Mouse (Mus musculus): ENCODE data around the gene Mst1. TPM values are rescaled to one million over a fixed set of nuclear protein-coding genes. Genes with fewer than 3 reads are reported as not detected.

The Mst1 gene
- polyA plus RNA-seq, 1 experiment = 6.2 TPM

DNA sequence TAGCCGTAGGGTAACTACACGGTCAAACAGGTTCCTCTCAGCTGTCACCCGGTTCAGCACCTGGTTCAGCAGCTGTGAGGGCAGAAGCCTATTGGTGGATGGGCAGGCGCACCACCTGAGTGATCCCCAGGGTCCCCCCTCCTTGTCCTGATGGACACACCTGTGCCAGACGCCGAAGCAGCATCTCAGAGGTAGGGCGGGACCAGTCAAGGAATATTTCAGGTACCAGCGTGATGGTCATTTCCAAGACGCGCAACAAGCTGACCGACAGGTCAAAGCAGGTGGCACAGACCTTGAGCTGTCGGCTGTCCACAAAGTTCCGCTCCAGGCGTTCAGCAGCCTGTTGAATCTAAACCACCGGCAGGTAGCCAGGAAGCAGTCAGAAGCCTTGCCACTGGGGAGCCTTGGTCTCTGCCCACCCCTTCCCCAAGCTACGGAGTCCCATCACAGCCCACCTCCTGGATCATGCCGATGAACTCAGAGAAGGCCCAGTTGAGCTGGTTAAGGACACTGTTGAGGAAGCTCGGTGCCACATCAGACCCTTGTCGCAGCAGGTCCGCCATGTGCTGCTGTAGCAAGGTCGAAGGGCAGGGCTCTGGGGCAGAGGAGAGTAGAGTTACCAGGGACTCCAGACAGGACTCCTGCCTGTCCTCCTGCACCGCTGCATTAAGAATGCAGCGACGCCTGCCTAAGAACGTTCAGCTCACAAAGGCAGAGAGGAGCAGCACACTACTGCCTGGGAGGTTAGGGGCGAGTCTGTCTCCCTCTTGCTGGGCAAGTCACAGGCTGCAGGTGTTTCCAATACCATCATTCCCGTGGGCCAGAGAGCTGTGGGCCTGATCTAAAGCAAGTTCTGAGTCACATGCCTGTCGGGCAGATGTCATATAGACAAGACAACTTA, 23.6 kb upstream of the Mst1 start:
- no peak for DNase-seq (ENCODE audit: low spot score)

DNA sequence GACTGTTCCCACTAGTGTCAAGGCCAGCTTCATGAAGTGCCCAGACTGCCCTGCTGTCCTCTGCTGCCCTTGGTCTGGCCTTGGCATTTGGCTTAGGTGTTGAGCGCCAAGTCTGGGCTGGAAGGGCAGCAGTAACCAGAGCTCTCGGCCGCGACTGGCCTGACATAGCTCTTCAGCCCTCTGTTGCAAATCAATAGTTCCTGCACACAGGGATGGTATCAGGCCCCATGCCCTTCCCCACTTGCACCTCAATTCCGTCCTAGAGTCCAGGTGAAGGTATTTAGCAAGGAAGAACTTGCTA, 23.0 kb upstream of the Mst1 start:
- DNase-seq (ENCODE audit: low spot score) = no peak

DNA sequence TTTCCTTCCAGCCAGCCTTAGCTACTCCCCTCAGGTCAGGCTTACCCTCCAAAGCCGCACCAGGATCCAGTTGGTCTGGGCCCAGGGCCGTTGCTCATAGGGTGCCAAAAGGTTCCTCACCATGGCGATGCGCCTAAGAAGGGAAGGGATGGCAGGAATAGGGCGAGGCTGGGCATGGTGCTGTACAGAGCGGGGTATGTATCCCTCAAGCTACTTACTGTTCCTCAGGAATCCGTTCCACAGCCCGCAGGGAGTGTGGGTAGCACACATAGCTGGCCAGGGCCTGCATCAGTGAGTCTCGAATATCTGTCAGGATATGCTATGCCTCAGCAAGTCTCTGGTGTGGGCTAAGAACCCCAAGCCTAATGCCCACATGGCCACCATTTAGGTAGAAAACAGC, 21.9 kb upstream of the Mst1 start:
- no peak for DNase-seq (ENCODE audit: low spot score)

DNA sequence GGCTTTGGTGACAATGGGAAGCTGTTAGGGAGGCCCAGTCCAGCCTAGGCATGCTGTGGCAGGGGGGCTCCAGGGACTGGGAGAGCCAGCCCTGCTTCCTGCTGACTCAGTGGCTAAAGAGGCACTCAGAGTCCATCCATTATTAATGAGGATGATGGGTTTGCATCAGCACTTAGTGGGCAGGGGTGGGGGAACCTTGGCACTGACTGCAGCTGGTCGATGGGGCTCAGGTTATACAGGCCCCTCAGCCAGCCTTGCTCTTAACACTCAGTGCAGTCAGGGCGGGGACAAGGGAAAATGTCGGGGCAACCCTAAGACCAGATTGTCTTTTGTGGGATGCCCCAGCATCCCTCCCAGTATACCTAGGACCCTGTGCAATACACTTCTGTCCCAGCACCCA, 18.1 kb upstream of the Mst1 start:
- DNase-seq (ENCODE audit: low spot score) = no peak

DNA sequence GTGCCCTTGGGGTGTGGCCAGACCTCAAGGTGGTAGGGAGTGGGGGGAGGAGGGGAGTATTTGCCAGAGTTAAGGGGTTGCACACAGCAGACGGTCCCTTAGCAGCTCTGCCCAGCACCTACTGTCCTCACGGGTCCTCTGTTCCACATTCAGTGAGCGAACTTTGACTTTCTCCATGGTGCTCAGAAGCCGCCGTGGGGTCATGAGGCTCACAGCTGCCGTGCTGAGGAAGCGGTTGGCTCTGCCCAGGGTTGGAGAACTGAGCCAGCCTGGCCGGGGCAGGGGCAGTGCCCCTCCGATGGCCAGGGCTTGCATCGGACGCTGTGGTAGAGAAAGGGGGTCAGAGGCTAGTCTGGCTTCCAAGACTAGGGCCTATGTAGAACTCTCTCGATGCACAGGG, 16.9 kb upstream of the Mst1 start:
- no peak for DNase-seq (ENCODE audit: low spot score)

DNA sequence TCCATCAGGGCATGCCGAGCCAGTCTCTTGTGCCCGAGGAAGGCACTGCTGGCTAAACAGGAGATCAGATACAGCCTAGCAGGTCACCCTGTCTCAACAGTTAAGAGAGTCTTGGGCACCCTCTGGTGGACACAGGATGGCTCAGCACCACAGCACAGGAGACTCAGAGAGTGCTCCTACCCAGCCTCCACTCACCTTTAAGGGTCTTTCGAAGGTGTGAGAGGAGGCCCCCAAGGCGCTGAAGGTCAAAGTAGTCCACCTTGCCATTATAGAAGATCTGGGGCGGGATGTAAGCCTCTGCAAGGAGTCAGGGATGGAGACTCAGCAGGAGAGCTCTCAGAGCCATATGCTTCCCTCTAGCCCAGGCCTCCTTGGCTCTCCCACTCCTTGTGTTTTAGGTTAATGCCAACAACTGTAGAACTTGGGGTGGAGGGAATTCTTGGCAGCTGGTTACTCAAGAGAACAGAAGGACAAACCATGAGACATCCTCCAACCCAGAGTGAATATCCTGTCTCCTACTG, 14.7 kb upstream of the Mst1 start:
- DNase-seq (ENCODE audit: low spot score) = no peak

DNA sequence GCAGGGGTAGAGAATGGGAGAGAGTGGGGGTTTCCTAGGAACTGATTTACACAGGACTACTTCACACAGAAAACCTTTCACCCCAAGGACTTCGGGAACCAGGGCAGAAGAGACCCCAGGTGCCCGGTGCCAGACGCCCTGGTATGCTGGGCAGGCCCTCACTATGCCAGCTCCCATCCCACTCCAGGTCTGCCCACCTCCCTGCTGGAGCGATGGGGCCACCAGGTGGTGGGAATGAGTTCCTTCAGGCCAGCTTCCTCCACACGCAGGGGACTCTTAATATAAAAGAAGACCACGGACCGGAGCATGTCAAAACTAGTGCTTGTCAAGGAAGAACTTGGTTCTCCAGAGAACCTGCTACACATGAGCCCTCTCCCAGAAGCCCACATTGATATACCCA, 13.0 kb upstream of the Mst1 start:
- no peak for DNase-seq (ENCODE audit: low spot score)

DNA sequence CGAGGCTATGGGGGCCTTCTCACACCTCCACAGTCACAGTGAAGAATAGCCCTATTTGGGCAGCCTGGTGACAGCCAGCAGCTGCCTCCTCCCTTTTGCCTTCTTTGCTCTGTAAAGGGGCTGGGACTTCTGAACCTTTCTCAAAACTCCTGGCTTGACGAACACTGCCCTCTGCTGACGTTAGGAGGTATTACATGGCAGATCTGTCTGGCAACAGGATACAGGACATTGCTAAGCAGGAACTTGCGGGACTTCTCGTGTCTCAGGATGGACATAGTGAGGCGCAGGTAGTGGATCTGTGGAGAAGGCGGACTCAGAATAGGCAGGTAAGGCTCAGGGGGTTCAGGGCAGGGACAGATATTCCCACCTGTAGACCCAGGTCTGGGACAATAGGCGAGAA, 12.3 kb upstream of the Mst1 start:
- no peak for DNase-seq (ENCODE audit: low spot score)

DNA sequence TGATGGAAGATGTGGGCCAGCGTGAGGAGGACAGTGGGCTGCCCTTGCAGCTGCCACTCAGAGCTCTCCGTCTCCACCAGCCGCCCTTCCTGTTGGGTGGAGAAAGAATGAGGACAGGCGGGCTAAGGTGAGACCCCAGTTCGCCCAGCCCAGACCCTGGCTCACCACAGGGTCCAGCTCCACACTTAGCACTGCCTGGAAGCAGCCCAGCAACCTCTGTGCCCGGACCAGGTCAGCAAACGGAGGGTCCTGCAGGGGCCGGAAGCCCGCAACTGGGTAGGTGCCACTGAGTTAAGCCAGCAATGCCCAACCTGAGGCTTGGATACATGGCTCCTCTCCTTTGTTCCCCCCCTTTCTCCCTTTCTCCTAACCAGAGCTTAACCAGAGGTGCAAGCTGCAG, 11.2 kb upstream of the Mst1 start:
- DNase-seq (ENCODE audit: low spot score) = no peak

DNA sequence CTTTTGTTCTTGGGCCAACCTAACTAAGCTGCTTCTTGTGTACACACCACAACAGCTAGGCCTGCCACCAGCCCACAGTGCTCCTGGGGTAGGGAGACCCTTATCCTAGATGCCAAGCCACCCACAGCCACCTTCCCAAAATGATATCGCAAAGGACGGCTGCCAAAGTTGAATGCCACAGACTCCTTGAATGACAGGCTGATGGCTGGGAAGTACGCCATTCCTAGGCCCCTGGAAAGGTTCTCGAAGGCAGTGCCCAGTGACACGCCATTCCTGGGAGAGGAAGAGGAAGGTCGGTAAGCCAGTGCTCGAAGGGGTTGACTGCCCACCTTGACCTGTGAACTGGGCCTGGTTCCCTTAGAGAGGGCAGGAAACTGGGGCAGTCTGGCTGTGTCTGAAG, 10.7 kb upstream of the Mst1 start:
- no peak for DNase-seq (ENCODE audit: low spot score)

DNA sequence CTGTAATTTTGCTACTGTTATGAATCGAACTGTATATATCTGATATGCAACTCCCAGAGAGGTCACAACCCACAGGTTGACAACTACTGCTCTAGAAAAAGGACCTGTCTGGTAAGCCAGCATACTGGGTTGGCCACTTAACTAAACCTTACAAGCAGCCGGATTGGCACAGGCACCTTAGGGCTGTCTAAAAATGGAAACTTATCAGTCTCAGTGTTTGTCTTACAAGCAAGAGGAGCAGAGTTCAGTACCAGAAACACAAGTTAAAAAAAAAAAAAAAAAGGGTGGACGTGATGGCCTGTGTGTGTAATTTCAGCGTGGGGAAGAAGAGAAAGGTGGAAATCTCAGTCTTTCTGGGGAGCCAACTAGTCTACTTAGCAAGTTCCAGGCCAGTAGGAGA, 8.4 kb upstream of the Mst1 start:
- DNase-seq (ENCODE audit: low spot score) = no peak

DNA sequence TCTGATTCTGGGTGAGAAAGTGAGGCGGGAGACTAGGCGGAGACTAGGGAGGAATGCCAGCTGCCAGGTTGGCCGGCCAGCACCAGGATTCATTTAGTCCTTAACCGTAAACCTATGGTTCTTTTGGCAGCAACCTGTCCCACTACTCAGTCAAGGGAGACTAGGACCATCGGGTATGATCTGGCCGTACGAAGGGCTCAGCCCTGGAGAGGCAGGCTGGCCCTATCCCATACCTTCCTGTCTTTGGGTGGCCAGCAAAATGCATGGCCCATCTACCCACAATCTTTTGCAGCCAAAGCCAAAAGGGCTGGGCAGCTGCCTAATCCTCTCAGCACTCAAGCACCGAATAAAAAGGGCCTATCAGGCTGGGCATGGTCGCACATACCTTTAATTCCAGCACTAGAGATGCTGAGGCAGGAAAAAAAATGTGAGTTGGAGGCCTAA, 7.7 kb upstream of the Mst1 start:
- DNase-seq (ENCODE audit: low spot score) = no peak

DNA sequence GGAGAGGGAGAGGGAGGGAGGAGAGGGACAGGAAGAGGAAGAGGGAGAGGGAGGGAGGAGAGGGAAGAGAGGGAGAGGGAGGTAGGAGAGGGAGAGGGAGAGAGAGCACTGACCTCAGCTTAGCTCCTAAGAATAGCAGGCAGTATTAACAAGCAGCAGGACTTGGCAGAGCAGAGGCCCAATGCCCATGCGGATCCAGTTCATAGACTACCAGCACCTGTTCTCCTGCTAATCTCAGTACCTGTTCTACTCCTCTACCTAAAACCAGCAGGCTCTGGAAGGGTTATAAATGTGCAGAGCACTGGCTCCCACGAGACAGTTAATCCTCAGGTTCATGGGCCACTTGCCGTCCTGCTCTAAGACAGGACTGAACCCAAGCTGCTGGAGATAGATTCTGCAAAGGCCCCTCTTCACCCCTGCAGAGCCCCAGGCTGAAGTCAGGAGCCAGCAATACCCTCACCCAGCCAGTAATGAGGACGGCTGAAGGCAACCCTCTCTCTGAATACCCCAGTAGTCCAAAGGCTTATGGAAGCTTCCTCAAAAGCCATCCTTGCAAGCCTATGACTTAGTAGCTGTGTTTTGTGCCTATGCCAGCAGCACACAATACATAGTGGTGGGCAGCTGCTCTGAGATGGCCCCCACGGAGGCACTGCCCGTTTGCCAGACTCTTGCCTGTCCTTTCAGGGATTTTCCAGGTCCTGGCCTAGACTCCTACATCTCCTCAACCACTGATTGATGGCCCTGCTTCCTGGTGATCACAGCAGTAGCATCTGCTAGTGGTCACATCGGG, 6.9 kb upstream of the Mst1 start:
- DNase-seq (ENCODE audit: low spot score) = no peak

DNA sequence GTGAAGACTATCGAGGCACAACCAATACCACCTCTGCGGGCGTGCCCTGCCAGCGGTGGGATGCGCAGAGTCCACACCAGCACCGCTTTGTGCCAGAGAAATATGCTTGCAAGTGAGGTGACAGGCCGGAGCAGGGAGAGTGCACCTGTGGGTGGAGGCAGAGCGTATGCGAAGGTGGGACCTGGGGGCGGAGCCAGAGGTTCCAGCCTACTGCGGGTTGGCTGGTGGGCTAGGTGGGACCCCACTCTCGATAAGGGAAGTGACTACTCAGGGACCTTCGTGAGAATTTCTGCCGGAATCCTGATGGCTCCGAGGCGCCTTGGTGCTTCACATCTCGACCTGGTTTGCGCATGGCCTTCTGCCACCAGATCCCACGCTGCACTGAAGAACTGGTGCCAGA, 2.3 kb downstream of the Mst1 start:
- DNase-seq (ENCODE audit: low spot score) = no peak

DNA sequence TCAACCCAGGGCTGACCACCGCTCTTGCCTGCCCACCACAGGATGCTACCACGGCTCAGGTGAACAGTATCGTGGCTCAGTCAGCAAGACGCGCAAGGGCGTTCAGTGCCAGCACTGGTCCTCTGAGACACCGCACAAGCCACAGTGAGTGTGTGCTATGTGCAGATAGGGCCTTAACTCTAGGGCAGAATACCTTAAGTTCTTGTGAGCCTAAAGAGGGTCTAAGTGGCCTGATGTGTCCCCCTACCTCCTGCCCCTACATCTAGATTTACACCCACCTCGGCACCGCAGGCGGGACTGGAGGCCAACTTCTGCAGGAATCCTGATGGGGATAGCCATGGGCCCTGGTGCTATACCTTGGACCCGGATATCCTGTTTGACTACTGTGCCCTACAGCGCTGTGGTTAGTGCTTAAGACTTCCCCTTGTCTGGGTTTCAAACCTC, 2.8 kb downstream of the Mst1 start, which contains the start of gene Rnf123:
Gene Rnf123, minus strand, starts transcription at position 359 of the 444 bp plus-strand sequence.
- DNase-seq (ENCODE audit: low spot score) = no peak

DNA sequence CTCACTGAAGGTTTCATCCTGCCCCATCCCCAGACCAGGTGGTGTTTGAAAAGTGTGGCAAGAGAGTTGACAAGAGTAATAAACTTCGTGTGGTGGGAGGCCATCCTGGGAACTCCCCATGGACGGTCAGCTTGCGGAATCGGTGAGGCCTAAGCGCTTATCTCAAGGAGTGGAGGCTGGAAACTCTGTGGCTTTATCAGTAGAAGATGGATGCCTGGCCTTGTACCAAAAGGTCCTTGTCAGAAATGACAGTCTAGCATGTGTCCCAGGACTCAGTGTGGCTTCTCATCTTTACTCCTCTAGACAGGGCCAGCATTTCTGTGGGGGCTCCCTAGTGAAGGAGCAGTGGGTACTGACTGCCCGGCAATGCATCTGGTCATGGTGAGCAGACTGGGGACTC, 3.3 kb downstream of the Mst1 start:
- DNase-seq (ENCODE audit: low spot score) = no peak

DNA sequence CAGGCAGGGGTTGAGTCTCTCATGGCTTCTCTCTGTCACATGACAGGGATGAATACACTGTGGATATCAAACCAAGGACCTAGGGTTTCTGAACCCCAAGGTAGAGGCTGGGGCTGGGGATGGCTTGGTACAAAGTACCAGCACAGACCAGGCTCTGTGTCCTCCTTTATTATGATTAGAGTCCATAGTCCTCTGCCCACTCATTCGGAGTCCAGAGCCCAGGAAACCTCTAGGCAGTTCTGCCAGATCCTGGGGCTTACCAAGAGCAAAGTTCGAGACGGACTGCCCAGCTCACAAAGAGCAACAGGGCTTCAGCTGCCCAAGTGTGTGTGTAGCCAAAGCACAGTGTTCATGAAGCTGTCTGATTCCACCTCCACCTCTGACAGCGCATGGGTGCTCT, 5.0 kb downstream of the Mst1 start:
- no peak for DNase-seq (ENCODE audit: low spot score)

DNA sequence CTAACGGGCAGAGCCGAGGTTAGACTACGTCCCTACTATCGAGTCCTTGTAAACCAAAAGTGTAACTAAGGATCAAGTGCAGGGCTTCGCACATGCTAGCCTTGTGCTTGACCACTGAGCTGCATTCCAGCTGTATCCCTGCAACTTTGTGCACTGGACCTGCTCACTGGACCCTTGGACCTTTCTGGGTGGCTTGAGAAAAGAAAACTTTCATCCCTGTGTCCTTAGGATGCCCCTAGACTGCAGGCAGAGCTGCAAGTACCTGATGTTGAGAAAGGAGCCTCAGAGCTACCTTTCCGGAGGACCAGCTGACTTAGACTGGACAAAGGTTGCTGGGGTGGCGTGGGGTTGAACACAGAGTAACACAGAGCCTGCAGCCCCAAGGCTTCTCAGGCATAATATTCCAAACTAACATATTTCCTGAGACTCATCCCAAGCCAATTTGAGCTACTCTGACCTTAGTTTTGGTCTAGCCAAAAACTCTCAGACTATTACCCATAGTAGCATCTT, 10.4 kb downstream of the Mst1 start:
- DNase-seq (ENCODE audit: low spot score) = no peak

DNA sequence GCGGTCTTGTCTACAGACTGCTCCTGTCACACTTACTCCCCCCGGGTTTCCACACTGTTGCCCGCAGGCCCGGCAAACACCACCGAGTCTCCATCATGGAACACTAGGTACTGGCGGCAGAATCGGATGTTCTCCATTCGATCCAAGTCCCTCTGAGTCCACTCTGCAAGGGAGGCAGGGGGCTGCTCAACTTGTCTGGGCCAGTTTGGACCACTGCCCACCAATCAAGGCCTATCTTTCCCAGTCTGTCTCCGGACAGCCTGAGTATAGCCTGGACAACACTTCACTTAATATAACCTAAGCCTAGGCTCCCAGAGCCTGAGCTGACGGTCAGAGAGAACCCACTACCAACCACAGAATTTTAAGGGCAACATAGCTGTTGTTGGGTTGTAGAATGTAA, 13.3 kb downstream of the Mst1 start:
- no peak for DNase-seq (ENCODE audit: low spot score)

DNA sequence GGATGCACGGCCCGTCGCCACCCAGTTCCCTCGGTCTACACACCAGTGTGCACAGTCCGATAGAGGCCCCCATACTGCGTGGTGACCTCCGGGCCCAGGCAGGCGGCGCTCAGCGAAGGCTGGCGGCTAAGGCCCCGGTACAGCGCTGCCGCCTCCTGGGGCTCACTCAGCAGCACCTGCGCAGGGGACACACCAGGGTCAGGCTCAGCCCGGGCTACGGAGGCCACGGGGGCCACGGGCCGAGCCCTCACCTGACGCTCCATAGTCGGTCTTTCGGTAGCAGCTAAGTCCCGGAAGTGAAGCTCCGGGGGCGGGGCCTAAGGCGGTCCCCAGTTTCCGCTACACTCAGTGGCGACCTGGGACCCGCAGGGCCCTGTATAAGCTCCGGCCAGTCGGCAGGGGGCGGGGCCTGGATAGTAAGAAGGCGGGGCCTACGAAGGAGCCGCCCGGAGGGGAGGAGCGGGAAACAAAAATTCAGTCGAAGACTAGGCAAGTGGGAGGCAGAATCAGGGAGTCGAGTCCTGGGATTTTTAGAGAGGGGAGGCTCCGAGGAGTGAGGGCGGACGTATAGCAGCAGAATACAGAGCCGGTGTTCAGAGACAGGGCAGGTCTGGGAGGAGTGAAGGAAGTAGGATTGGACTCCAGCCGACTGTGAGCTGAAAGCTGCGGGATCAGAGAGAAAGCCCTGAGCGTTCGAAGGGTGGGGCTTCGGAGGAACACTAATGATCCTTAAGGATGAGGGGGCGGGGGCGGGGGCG, 14.1 kb downstream of the Mst1 start, which contains the start of gene Apeh:
Gene Apeh, minus strand, starts transcription at position 423 of the 758 bp plus-strand sequence.
- DNase-seq (ENCODE audit: low spot score) = peak; percentile 81

DNA sequence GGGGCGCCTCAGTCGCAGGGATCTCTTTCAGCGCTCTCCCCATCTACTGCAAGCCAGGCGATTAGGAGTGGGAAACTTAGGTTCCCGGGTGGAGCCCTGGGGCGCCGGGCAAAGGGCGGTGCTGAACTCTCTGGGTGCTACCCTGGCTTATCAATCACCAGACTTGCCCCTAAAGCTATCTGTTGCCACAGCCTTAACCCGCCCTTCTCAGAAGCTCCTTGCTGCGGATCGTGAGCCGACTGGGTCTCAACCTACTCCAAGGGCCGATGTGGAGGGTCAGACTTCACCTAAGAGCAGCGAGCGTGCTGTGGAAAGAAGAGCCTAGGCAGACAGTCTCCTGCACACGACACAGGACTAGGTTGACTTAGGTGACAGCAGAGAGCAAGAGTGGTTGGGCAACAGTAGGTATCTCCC, 14.8 kb downstream of the Mst1 start:
- no peak for DNase-seq (ENCODE audit: low spot score)

DNA sequence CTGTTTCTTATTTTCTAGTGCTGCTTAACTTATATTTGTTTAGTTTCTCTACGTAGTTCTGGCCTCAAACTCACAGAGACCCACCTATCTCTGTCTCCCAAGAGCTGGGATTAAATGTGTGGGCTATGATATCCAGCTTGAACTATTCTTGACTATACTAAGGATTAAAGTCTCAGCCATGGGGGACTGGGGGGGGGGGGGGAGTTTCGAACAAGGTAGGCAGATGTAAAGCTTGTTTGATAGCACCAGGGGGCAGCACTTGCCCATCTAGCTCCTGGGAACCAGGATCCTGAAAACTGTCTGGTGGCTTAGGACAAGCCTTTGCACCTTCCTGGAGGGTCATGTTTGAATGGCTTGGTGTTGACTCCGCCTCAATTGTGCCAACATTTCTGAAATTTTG, 15.3 kb downstream of the Mst1 start:
- DNase-seq (ENCODE audit: low spot score) = no peak

Data from urinary bladder, adult 2 months (tissue).